In the genomic region with DNA sequence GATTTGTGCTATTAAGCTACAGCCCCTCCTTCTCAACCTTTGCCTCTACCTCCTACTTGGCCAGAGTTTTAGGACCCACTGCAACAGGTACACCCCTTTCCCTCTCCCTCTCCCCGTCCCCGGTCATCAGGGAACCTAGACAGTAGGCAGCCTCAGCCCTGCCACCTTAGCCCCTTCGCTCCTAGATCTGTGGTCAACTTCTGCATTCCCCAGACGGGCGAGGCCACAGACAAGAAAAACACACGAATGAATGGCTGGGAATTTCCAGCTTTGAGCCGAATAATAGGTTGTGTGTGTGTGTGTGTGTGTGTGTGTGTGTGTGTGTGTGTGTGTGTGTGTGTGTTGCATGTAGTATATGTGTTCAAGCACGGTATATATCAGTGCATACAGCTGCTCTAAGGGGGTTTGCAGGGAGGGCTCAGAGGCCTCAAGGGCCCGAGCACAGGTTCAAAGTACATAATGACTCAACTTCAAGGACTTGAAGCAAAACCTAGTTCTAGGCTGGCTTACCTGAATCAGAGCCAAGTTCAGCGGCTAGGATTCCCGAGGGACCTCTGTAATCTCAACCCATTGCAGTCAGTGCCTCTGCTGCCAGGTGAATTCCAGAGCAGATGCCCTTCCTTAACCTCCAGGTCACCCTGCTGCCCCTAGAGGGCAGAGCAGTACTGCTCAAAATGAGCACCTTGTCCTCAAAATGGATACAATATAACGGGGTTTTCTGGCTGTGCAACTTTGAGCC, we compare ENCODE assay signal across 8 mouse cellular contexts. TPM values are rescaled to one million over a fixed set of nuclear protein-coding genes. Genes with fewer than 3 reads are reported as not detected.
DNase-seq lines count a peak whose midpoint lies in the region; ATAC-seq and TF ChIP-seq lines count a peak whose summit lies in the region.

No protein-coding gene starts in this region.

- no peak overlapping the region for H3K27ac ChIP-seq in midbrain, embryonic 14.5 days (replicated peaks; ENCODE audit: low read depth, low read length)
- no peak overlapping the region; the same call in 1 of the 2 replicates for H3K27ac ChIP-seq in midbrain, embryonic 10.5 days (replicated peaks)
- no peak overlapping the region for H3K27ac ChIP-seq in liver, postnatal 0 days (ENCODE audit: low read depth)
- peak overlapping the region; percentile 39; the same call in 1 of the 2 replicates for H3K27ac ChIP-seq in stomach, embryonic 14.5 days (ENCODE audit: low read length)
- no peak overlapping the region for H3K27ac ChIP-seq in forebrain, embryonic 10.5 days

- H3K36me3 ChIP-seq in midbrain, embryonic 14.5 days (ENCODE audit: control insufficient read depth, insufficient read depth, low read length): no peaks in the 10 kb centered on the region
- H3K36me3 ChIP-seq in midbrain, embryonic 10.5 days: 0 out of 2 replicates have a peak, but pooled peaks cover 5% of the 10 kb centered on the region
- no peaks in the 10 kb centered on the region for H3K36me3 ChIP-seq in liver, postnatal 0 days (replicated peaks; ENCODE audit: insufficient read depth, low read length)
- no peaks in the 10 kb centered on the region for H3K36me3 ChIP-seq in stomach, embryonic 14.5 days (ENCODE audit: control insufficient read depth, insufficient read depth, low read length)
- peaks cover under 1% of the 10 kb centered on the region; the same call in 1 of the 2 replicates for H3K36me3 ChIP-seq in forebrain, embryonic 10.5 days (replicated peaks)

- TF ChIP-seq CTCF in liver, postnatal 0 days (IDR thresholded peaks at IDR 0.05; ENCODE audit: low read depth): peak; percentile 87

- H3K4me1 ChIP-seq in midbrain, embryonic 14.5 days (ENCODE audit: control insufficient read depth, insufficient read depth, low read length): peaks cover 16% of the 10 kb centered on the region; the same call in 1 of the 2 replicates
- peaks cover 45% of the 10 kb centered on the region for H3K4me1 ChIP-seq in midbrain, embryonic 10.5 days
- peaks cover 30% of the 10 kb centered on the region for H3K4me1 ChIP-seq in liver, postnatal 0 days (ENCODE audit: insufficient read depth)
- H3K4me1 ChIP-seq in stomach, embryonic 14.5 days (ENCODE audit: control insufficient read depth, insufficient read depth, low read length): peaks cover 9% of the 10 kb centered on the region
- H3K4me1 ChIP-seq in forebrain, embryonic 10.5 days: peaks cover 47% of the 10 kb centered on the region

- no peak overlapping the region for H3K9ac ChIP-seq in midbrain, embryonic 14.5 days (replicated peaks; ENCODE audit: low read length)
- H3K9ac ChIP-seq in liver, postnatal 0 days (replicated peaks): no peak overlapping the region
- no peak overlapping the region for H3K9ac ChIP-seq in stomach, embryonic 14.5 days (replicated peaks; ENCODE audit: low read depth, low read length)

- DNase-seq in midbrain, embryonic 14.5 days: peak; percentile 17
- DNase-seq in midbrain, embryonic 10.5 days (ENCODE audit: low spot score): no peak
- DNase-seq in heart, adult 9 months (ENCODE audit: low spot score in 2 of 2): peak; percentile 44 to 61
- peak; percentile 74 for DNase-seq in liver, postnatal 0 days
- no peak for DNase-seq in urinary bladder, postnatal 10 days (ENCODE audit: low spot score)
- no peak for DNase-seq in forebrain, embryonic 10.5 days (ENCODE audit: extremely low spot score, low spot score)

- no peak overlapping the region for H3K4me2 ChIP-seq in midbrain, embryonic 14.5 days (ENCODE audit: low read length)
- no peak overlapping the region for H3K4me2 ChIP-seq in liver, postnatal 0 days (ENCODE audit: low read depth, low read length)
- H3K4me2 ChIP-seq in stomach, embryonic 14.5 days (replicated peaks; ENCODE audit: low read depth, low read length): no peak overlapping the region

- no peak overlapping the region for H3K4me3 ChIP-seq in midbrain, embryonic 14.5 days (replicated peaks; ENCODE audit: low read depth, low read length)
- no peak overlapping the region for H3K4me3 ChIP-seq in midbrain, embryonic 10.5 days
- H3K4me3 ChIP-seq in liver, postnatal 0 days (ENCODE audit: low read depth, low read length): no peak overlapping the region
- no peak overlapping the region for H3K4me3 ChIP-seq in stomach, embryonic 14.5 days (ENCODE audit: low read depth, low read length)
- no peak overlapping the region for H3K4me3 ChIP-seq in forebrain, embryonic 10.5 days

- WGBS in midbrain, embryonic 14.5 days: 75% methylated on average over 12 of the region's 12 CpGs
- WGBS in midbrain, embryonic 10.5 days: 72% methylated on average over 12 of the region's 12 CpGs
- 52% methylated on average over 12 of the region's 12 CpGs for WGBS in liver, postnatal 0 days (ENCODE audit: insufficient replicate concordance)
- WGBS in stomach, embryonic 14.5 days: 52% methylated on average over 12 of the region's 12 CpGs
- 72% methylated on average over 12 of the region's 12 CpGs for WGBS in forebrain, embryonic 10.5 days

- H3K9me3 ChIP-seq in midbrain, embryonic 14.5 days (ENCODE audit: control insufficient read depth, low read length): no peaks in the 10 kb centered on the region
- H3K9me3 ChIP-seq in midbrain, embryonic 10.5 days (replicated peaks): no peaks in the 10 kb centered on the region
- H3K9me3 ChIP-seq in liver, postnatal 0 days (ENCODE audit: low read length): no peaks in the 10 kb centered on the region
- H3K9me3 ChIP-seq in stomach, embryonic 14.5 days (ENCODE audit: control insufficient read depth, low read depth, low read length): no peaks in the 10 kb centered on the region
- H3K9me3 ChIP-seq in forebrain, embryonic 10.5 days: no peaks in the 10 kb centered on the region

- no peaks in the 10 kb centered on the region for H3K27me3 ChIP-seq in midbrain, embryonic 14.5 days (ENCODE audit: control insufficient read depth, insufficient read depth, low read length)
- peaks cover 24% of the 10 kb centered on the region; the same call in 1 of the 2 replicates for H3K27me3 ChIP-seq in midbrain, embryonic 10.5 days (ENCODE audit: low read depth, poor library complexity, severe bottlenecking)
- no peaks in the 10 kb centered on the region for H3K27me3 ChIP-seq in liver, postnatal 0 days (ENCODE audit: insufficient read depth, low read length)
- H3K27me3 ChIP-seq in stomach, embryonic 14.5 days (ENCODE audit: control insufficient read depth, insufficient read depth, low read length): no peaks in the 10 kb centered on the region
- H3K27me3 ChIP-seq in forebrain, embryonic 10.5 days (ENCODE audit: poor library complexity, severe bottlenecking): no peaks in the 10 kb centered on the region; the same call in 1 of the 2 replicates

- 0 out of 2 replicates have a peak, but pooled peaks have one; percentile 30 for TF ChIP-seq EP300 in liver, postnatal 0 days (IDR thresholded peaks at IDR 0.05; ENCODE audit: low read depth)

- ATAC-seq in midbrain, embryonic 14.5 days (ENCODE audit: low FRiP score, low TSS enrichment): no peak
- peak; percentile 80 for ATAC-seq in activated CD4-positive, CD25-positive, alpha-beta regulatory T cell, adult 4 months
- no peak for ATAC-seq in liver, postnatal 0 days
- ATAC-seq in stomach, embryonic 14.5 days (ENCODE audit: insufficient number of reproducible peaks, insufficient read depth, low FRiP score, low read depth): peak; percentile 57; the same call in 1 of the 2 replicates

RNA-seq across cellular contexts. Expression of a gene that starts 13.6 kb away (rescaled TPM):
- polyA plus RNA-seq in midbrain, embryonic 14.5 days (2014; fragmentation: Nextera tagmentation; extraction: Ambion mirVana): 19.1 and 21.8 TPM in 2 replicates
- 13.6 and 14.3 TPM in 2 replicates for polyA plus RNA-seq in midbrain, embryonic 10.5 days (2016; fragmentation: Nextera tagmentation; extraction: Ambion mirVana)
- polyA plus RNA-seq in activated CD4-positive, CD25-positive, alpha-beta regulatory T cell, adult 4 months (2017; shearing (Covaris generic)): not detected
- polyA plus RNA-seq in liver, postnatal 0 days (2015; fragmentation: Nextera tagmentation; extraction: Ambion mirVana): 0.47 and 0.79 TPM in 2 replicates
- polyA plus RNA-seq in stomach, embryonic 14.5 days (2014; fragmentation: Nextera tagmentation; extraction: Ambion mirVana): 7.4 and 11.1 TPM in 2 replicates
- polyA plus RNA-seq in forebrain, embryonic 10.5 days (2016; fragmentation: Nextera tagmentation; extraction: Ambion mirVana): 8.9 and 11.1 TPM in 2 replicates

RNA-seq across cellular contexts. Expression of a gene that starts 24.8 kb away (rescaled TPM):
- polyA plus RNA-seq in midbrain, embryonic 14.5 days (2014; fragmentation: Nextera tagmentation; extraction: Ambion mirVana): 0.81 TPM in 1 of 2 replicates, not detected in the other
- not detected in 2 replicates for polyA plus RNA-seq in midbrain, embryonic 10.5 days (2016; fragmentation: Nextera tagmentation; extraction: Ambion mirVana)
- polyA plus RNA-seq in activated CD4-positive, CD25-positive, alpha-beta regulatory T cell, adult 4 months (2017; shearing (Covaris generic)): under 1 TPM in 1 of 2 experiments, not detected in 1; 0.69 TPM
- 0.31 TPM in 1 of 2 replicates, not detected in the other for polyA plus RNA-seq in liver, postnatal 0 days (2015; fragmentation: Nextera tagmentation; extraction: Ambion mirVana)
- polyA plus RNA-seq in stomach, embryonic 14.5 days (2014; fragmentation: Nextera tagmentation; extraction: Ambion mirVana): 0.56 TPM in 1 of 2 replicates, not detected in the other
- not detected in 2 replicates for polyA plus RNA-seq in forebrain, embryonic 10.5 days (2016; fragmentation: Nextera tagmentation; extraction: Ambion mirVana)

RNA-seq across cellular contexts. Expression of a gene that starts 40.0 kb away (rescaled TPM):
- 0.67 TPM in 1 of 2 replicates, not detected in the other for polyA plus RNA-seq in midbrain, embryonic 14.5 days (2014; fragmentation: Nextera tagmentation; extraction: Ambion mirVana)
- not detected in 2 replicates for polyA plus RNA-seq in midbrain, embryonic 10.5 days (2016; fragmentation: Nextera tagmentation; extraction: Ambion mirVana)
- polyA plus RNA-seq in activated CD4-positive, CD25-positive, alpha-beta regulatory T cell, adult 4 months (2017; shearing (Covaris generic)): under 1 TPM in 1 of 2 experiments, not detected in 1; 0.34 TPM
- 0.07 and 0.28 TPM in 2 replicates for polyA plus RNA-seq in liver, postnatal 0 days (2015; fragmentation: Nextera tagmentation; extraction: Ambion mirVana)
- not detected in 2 replicates for polyA plus RNA-seq in stomach, embryonic 14.5 days (2014; fragmentation: Nextera tagmentation; extraction: Ambion mirVana)
- not detected in 2 replicates for polyA plus RNA-seq in forebrain, embryonic 10.5 days (2016; fragmentation: Nextera tagmentation; extraction: Ambion mirVana)

RNA-seq across cellular contexts. Expression of a gene that starts 52.7 kb away (rescaled TPM):
- 54.9 and 56.0 TPM in 2 replicates for polyA plus RNA-seq in midbrain, embryonic 14.5 days (2014; fragmentation: Nextera tagmentation; extraction: Ambion mirVana)
- polyA plus RNA-seq in midbrain, embryonic 10.5 days (2016; fragmentation: Nextera tagmentation; extraction: Ambion mirVana): 50.4 and 52.6 TPM in 2 replicates
- 10 to 100 TPM; 34.1 to 40.2 TPM for polyA plus RNA-seq in activated CD4-positive, CD25-positive, alpha-beta regulatory T cell, adult 4 months (2017; shearing (Covaris generic))
- polyA plus RNA-seq in liver, postnatal 0 days (2015; fragmentation: Nextera tagmentation; extraction: Ambion mirVana): 65.6 and 66.1 TPM in 2 replicates
- polyA plus RNA-seq in stomach, embryonic 14.5 days (2014; fragmentation: Nextera tagmentation; extraction: Ambion mirVana): 73.2 and 80.4 TPM in 2 replicates
- polyA plus RNA-seq in forebrain, embryonic 10.5 days (2016; fragmentation: Nextera tagmentation; extraction: Ambion mirVana): 51.1 and 56.6 TPM in 2 replicates

RNA-seq across cellular contexts. Expression of a gene that starts 52.7 kb away (rescaled TPM):
- 166 and 200 TPM in 2 replicates for polyA plus RNA-seq in midbrain, embryonic 14.5 days (2014; fragmentation: Nextera tagmentation; extraction: Ambion mirVana)
- 185 and 201 TPM in 2 replicates for polyA plus RNA-seq in midbrain, embryonic 10.5 days (2016; fragmentation: Nextera tagmentation; extraction: Ambion mirVana)
- polyA plus RNA-seq in activated CD4-positive, CD25-positive, alpha-beta regulatory T cell, adult 4 months (2017; shearing (Covaris generic)): 100 to 1,000 TPM in 1 of 2 experiments, 10 to 100 TPM in 1; 93.7 to 120 TPM
- polyA plus RNA-seq in liver, postnatal 0 days (2015; fragmentation: Nextera tagmentation; extraction: Ambion mirVana): 36.5 and 39.4 TPM in 2 replicates
- polyA plus RNA-seq in stomach, embryonic 14.5 days (2014; fragmentation: Nextera tagmentation; extraction: Ambion mirVana): 90.0 and 96.2 TPM in 2 replicates
- 178 and 180 TPM in 2 replicates for polyA plus RNA-seq in forebrain, embryonic 10.5 days (2016; fragmentation: Nextera tagmentation; extraction: Ambion mirVana)

Comparison
In these comparisons a context has a peak if more than half of its experiments do, and no peak if none do; other contexts are left out.
1. DNase-seq: peak in midbrain, embryonic 14.5 days (single experiment), heart, adult 9 months (2 of 2) and liver, postnatal 0 days (single experiment); none in midbrain, embryonic 10.5 days (single experiment), urinary bladder, postnatal 10 days (single experiment) and forebrain, embryonic 10.5 days (single experiment).
2. ATAC-seq: peak in activated CD4-positive, CD25-positive, alpha-beta regulatory T cell, adult 4 months (single experiment) and stomach, embryonic 14.5 days (single experiment); none in midbrain, embryonic 14.5 days (single experiment) and liver, postnatal 0 days (single experiment).